Mouse (Mus musculus) small intestine, adult 2 months (tissue): ENCODE measurements around the gene Btbd18.

Source experiments
- CTCF ChIP-seq: fragments of 200-500 bp; IDR thresholded peaks from 2 replicates; pipeline ENCODE4 v1.5.1; 2012; ENCODE audit warnings: low read depth, mild to moderate bottlenecking, control low read depth, inconsistent platforms, low read length, moderate library complexity, mixed read lengths; ENCODE audit not compliant: insufficient replicate concordance, insufficient read length; ENCODE audit errors: extremely low read depth
- POLR2A ChIP-seq: fragments of 200-500 bp; IDR thresholded peaks from 2 replicates; pipeline ENCODE4 v1.6.1; 2012; ENCODE audit warnings: low read depth, mild to moderate bottlenecking, control low read depth, inconsistent platforms, low read length, moderate library complexity

DNA sequence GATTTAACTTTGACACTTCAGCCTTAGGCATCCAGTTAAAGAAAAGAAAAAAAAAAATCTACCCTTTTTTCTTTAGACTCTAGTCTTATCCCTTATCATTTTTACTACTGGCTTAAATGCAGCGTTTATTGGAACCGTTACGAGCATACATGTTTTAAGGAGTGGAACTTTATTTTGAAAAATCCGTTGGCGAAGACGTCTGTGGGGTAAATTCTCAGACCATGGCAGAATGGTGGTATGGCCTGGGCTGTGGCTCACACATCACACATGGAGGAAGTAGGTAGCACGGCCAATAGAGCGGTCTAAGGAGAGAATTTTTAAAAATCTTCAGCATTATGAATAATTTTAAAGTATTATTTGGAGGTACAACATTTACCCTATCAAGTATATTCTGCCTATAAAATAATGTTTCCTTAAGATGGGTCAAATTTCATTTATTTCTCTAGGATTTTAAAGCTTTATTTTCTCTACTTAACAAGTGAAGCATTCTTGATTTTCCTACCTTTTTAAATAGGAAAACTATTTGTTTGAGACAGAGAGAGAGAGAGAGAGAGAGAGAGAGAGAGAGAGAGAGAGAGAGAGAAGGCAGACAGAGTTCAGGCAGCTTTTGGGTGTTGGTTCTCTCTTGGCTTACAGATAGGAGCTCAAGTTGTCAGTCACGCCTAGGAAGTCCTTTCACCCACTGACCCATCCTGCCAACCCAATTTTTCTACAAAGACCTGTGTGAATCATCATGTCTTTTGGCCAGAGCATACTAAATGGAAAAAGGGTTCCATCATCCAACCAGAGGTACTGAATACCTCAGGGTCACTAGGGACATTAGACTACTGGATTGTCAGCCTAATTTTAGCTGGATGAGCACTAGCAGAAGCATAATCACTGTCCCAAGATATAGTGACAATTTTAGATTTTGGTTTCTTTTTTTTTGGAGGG lies 57.8 kb downstream of the Btbd18 start:
- TF ChIP-seq CTCF (no peak), POLR2A (no peak)
